8 mouse cellular contexts compared by ENCODE assay signal in the genomic region with DNA sequence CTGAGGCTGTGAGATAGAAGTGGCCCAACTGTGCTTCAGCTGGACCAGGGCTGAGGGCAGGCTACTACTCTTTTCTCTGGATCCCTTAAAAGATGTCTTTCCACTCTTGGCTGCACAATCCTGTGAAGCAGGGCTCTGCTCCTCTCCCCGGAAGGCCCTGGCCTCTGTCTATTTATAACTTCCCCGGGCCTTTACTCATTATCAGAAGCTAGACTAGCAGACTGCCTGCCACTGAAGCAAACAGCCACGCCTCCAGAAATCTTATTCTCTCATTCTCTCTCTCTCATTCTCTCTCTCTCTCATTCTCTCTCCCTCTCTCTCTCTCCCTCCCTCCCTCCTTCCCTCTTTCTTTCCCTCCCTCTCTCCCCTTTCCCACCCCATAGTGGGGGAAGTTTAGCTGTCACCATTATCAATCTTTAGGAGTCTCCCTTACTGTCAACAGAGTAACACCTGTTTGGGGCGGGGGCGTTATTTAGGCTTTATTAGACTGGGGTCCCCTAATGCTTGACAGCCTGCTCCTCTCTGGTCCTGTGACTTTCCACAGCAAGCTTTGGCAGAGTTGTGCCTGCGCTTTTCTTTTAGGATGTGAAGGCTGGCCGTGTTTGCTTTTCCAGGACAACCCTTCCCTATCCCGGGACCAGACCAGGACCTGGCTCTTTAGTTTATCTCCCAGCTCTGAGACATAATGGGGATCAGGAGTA. TPM values are rescaled to one million over a fixed set of nuclear protein-coding genes. Genes with fewer than 3 reads are reported as not detected.
DNase-seq lines count a peak whose midpoint lies in the region; ATAC-seq and TF ChIP-seq lines count a peak whose summit lies in the region.

No protein-coding gene starts in this region.

- peak overlapping the region; percentile 58; the same call in 1 of the 2 replicates for H3K9ac ChIP-seq in forebrain, embryonic 14.5 days (ENCODE audit: low read length)
- H3K9ac ChIP-seq in intestine, embryonic 15.5 days = peak overlapping the region; percentile 39; the same call in 1 of the 2 replicates
- H3K9ac ChIP-seq in midbrain, embryonic 15.5 days = no peak overlapping the region

- peak overlapping the region; percentile 93 for H3K27ac ChIP-seq in gastrocnemius, adult 2 months
- H3K27ac ChIP-seq in forebrain, embryonic 14.5 days (ENCODE audit: low read depth, low read length) = no peak overlapping the region
- H3K27ac ChIP-seq in intestine, embryonic 15.5 days = peak overlapping the region; percentile 52
- no peak overlapping the region for H3K27ac ChIP-seq in midbrain, embryonic 15.5 days

- intact Hi-C loops in gastrocnemius, adult 2 months (cut with DNase I) = no loop called here
- intact Hi-C loops in gastrocnemius, postnatal 36 days (cut with DNase I) = no loop called here

- TF ChIP-seq CTCF in gastrocnemius, adult 2 months (IDR thresholded peaks at IDR 0.05) = no peak

- peak; percentile 20; the same call in 1 of the 2 replicates for ATAC-seq in forebrain, embryonic 14.5 days
- peak; percentile 37; the same call in 1 of the 2 replicates for ATAC-seq in intestine, embryonic 15.5 days
- no peak for ATAC-seq in midbrain, embryonic 15.5 days (replicated peaks)

- peaks cover 13% of the 10 kb centered on the region for H3K4me1 ChIP-seq in forebrain, embryonic 14.5 days (ENCODE audit: control insufficient read depth, insufficient read depth, low read length)
- peaks cover 23% of the 10 kb centered on the region for H3K4me1 ChIP-seq in intestine, embryonic 15.5 days (replicated peaks)
- peaks cover 23% of the 10 kb centered on the region for H3K4me1 ChIP-seq in midbrain, embryonic 15.5 days

- no peaks in the 10 kb centered on the region for H3K36me3 ChIP-seq in forebrain, embryonic 14.5 days (ENCODE audit: control insufficient read depth, insufficient read depth, low read length)
- H3K36me3 ChIP-seq in intestine, embryonic 15.5 days = no peaks in the 10 kb centered on the region
- no peaks in the 10 kb centered on the region for H3K36me3 ChIP-seq in midbrain, embryonic 15.5 days (replicated peaks)

- H3K4me2 ChIP-seq in forebrain, embryonic 14.5 days (ENCODE audit: low read length) = peak overlapping the region; percentile 69; the same call in 1 of the 2 replicates
- H3K4me2 ChIP-seq in intestine, embryonic 15.5 days (replicated peaks) = peak overlapping the region; percentile 93
- H3K4me2 ChIP-seq in midbrain, embryonic 15.5 days = peak overlapping the region; percentile 89

- WGBS in forebrain, embryonic 14.5 days = 23% methylated on average over 8 of the region's 8 CpGs
- 23% methylated on average over 8 of the region's 8 CpGs for WGBS in intestine, embryonic 15.5 days
- 32% methylated on average over 8 of the region's 8 CpGs for WGBS in midbrain, embryonic 15.5 days

- H3K27me3 ChIP-seq in forebrain, embryonic 14.5 days (replicated peaks; ENCODE audit: control insufficient read depth, insufficient read depth, low read length) = no peaks in the 10 kb centered on the region
- no peaks in the 10 kb centered on the region for H3K27me3 ChIP-seq in intestine, embryonic 15.5 days (replicated peaks)
- peaks cover 3% of the 10 kb centered on the region for H3K27me3 ChIP-seq in midbrain, embryonic 15.5 days (replicated peaks)

- no peak for DNase-seq in gastrocnemius, adult 2 months
- no peak for DNase-seq in gastrocnemius, postnatal 36 days
- no peak for DNase-seq in forebrain, embryonic 14.5 days (ENCODE audit: low spot score)
- DNase-seq in gastrocnemius, adult 8-10 months (ENCODE audit: low spot score in 2 of 2) = no peak
- DNase-seq in right cerebral cortex, postnatal 14 days = no peak
- no peak for DNase-seq in adrenal gland, adult 18-20 months (ENCODE audit: low spot score in 2 of 2)

- H3K9me3 ChIP-seq in forebrain, embryonic 14.5 days (replicated peaks; ENCODE audit: control insufficient read depth, low read length) = no peaks in the 10 kb centered on the region
- H3K9me3 ChIP-seq in intestine, embryonic 15.5 days = no peaks in the 10 kb centered on the region
- H3K9me3 ChIP-seq in midbrain, embryonic 15.5 days = no peaks in the 10 kb centered on the region

- H3K4me3 ChIP-seq in gastrocnemius, adult 2 months = peak overlapping the region; percentile 71
- H3K4me3 ChIP-seq in forebrain, embryonic 14.5 days (ENCODE audit: low read depth, low read length) = peak overlapping the region; percentile 26
- H3K4me3 ChIP-seq in intestine, embryonic 15.5 days (replicated peaks) = peak overlapping the region; percentile 40
- H3K4me3 ChIP-seq in midbrain, embryonic 15.5 days = peak overlapping the region; percentile 42

RNA-seq across cellular contexts. Expression of a gene that starts 0.9 kb away (rescaled TPM):
- 10 to 100 TPM; 70.1 to 76.4 TPM for total RNA-seq in gastrocnemius, adult 2 months (2021)
- 10 to 100 TPM; 77.3 to 80.9 TPM for total RNA-seq in gastrocnemius, postnatal 36 days (2021)
- polyA plus RNA-seq in forebrain, embryonic 14.5 days (2014; fragmentation: Nextera tagmentation; extraction: Ambion mirVana) = 1.2 and 1.4 TPM in 2 replicates
- polyA plus RNA-seq in intestine, embryonic 15.5 days (2015; fragmentation: Nextera tagmentation; extraction: Ambion mirVana) = 7.0 and 8.6 TPM in 2 replicates
- 1.6 and 2.6 TPM in 2 replicates for polyA plus RNA-seq in midbrain, embryonic 15.5 days (2015; fragmentation: Nextera tagmentation; extraction: Ambion mirVana)
- total RNA-seq in gastrocnemius, adult 8-10 months (2022) = 100 to 1,000 TPM in 1 of 4 experiments, 10 to 100 TPM in 3; 65.1 to 102 (median 78.7) TPM
- 10 to 100 TPM; 42.0 to 53.0 TPM for total RNA-seq in adrenal gland, adult 18-20 months (2021)

Comparison
In these comparisons a context has a peak if more than half of its experiments do, and no peak if none do; other contexts are left out.
1. H3K27ac ChIP-seq: peak in gastrocnemius, adult 2 months (single experiment) and intestine, embryonic 15.5 days (single experiment); none in forebrain, embryonic 14.5 days (single experiment) and midbrain, embryonic 15.5 days (single experiment).
2. Peak in every context shown above with its lines, with median percentiles within 50 percentile points of each other: H3K4me3 ChIP-seq and H3K4me2 ChIP-seq.